ENCODE assay signal across 33 mouse cellular contexts in the genomic region with DNA sequence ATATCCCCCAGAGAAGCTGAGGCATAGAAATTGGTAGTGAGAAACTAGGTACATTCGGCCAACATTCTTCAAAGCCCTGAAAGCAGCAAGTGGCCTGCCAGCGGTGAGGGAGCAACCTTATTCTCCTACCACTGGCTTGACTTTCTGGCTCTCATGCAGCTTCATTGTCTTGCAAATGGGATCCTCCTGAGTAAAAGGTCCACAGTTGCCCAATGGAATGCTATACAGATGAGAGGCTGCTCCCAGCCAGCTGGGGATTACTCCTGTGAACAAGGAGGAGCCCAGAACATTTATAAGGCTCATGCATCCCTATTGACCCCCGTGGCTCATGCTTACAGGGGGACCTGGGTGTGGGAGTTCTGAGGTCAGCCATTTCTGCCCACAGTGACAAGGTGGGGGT.
"Had no signal": no experiment of that assay in that cellular context is flagged by ENCODE, and none has a peak within 500 bp of the region (broad histone marks: within the 10 kb centered on the region; RNA-seq: fewer than 3 reads in every experiment).

No protein-coding gene starts in this region.

- DNase-seq: heart, postnatal 10 days; heart, postnatal 36 days; heart, postnatal 4 days; kidney, adult 11 months; kidney, adult 18-20 months; kidney, adult 2 months; kidney, adult 8-10 months; kidney, adult 9 months; kidney, postnatal 10 days; kidney, postnatal 14 days; kidney, postnatal 25 days; kidney, postnatal 36 days; kidney, postnatal 4 days; layer of hippocampus, adult 9-11 months; layer of hippocampus, postnatal 36 days had no signal

- H3K9ac ChIP-seq: heart, embryonic 12.5 days; heart, embryonic 13.5 days; heart, embryonic 15.5 days; hindbrain, embryonic 12.5 days; hindbrain, embryonic 13.5 days; hindbrain, embryonic 14.5 days; hindbrain, embryonic 15.5 days; intestine, embryonic 15.5 days; kidney, embryonic 15.5 days had no signal

- ATAC-seq: hindbrain, embryonic 16.5 days; hindbrain, postnatal 0 days; inflammation-experienced regulatory T-cells, adult 6 months; intestine, embryonic 15.5 days; intestine, embryonic 16.5 days; intestine, postnatal 0 days had no signal

- H3K27ac ChIP-seq: heart, embryonic 13.5 days; heart, embryonic 15.5 days; hindbrain, embryonic 10.5 days; hindbrain, embryonic 12.5 days; hindbrain, embryonic 13.5 days; hindbrain, embryonic 14.5 days; hindbrain, embryonic 15.5 days; hindbrain, postnatal 0 days; intestine, embryonic 15.5 days; kidney, embryonic 15.5 days; kidney, postnatal 0 days; layer of hippocampus, adult 2 months; left cerebral cortex, adult 2 months had no signal

- H3K9me3 ChIP-seq: heart, embryonic 12.5 days; heart, embryonic 13.5 days; heart, embryonic 15.5 days; hindbrain, embryonic 10.5 days; hindbrain, embryonic 12.5 days; hindbrain, embryonic 13.5 days; hindbrain, embryonic 15.5 days; intestine, embryonic 15.5 days; kidney, embryonic 15.5 days had no signal

- H3K4me3 ChIP-seq: heart, embryonic 12.5 days; heart, embryonic 13.5 days; heart, embryonic 15.5 days; hindbrain, embryonic 10.5 days; hindbrain, embryonic 12.5 days; hindbrain, embryonic 13.5 days; hindbrain, embryonic 15.5 days; intestine, embryonic 15.5 days; kidney, embryonic 15.5 days; layer of hippocampus, adult 2 months; left cerebral cortex, adult 2 months had no signal

- H3K36me3 ChIP-seq: heart, embryonic 12.5 days; heart, embryonic 13.5 days; heart, embryonic 15.5 days; hindbrain, embryonic 10.5 days; hindbrain, embryonic 12.5 days; hindbrain, embryonic 13.5 days; hindbrain, embryonic 15.5 days; intestine, embryonic 15.5 days; kidney, embryonic 15.5 days had no signal

- H3K4me1 ChIP-seq: heart, embryonic 12.5 days; heart, embryonic 13.5 days; heart, embryonic 15.5 days; hindbrain, embryonic 10.5 days; hindbrain, embryonic 12.5 days; hindbrain, embryonic 13.5 days; hindbrain, embryonic 15.5 days; intestine, embryonic 15.5 days; kidney, embryonic 15.5 days had no signal
